Mouse (Mus musculus) frontal cortex, postnatal 25 days (tissue): Measurements from ENCODE around the gene Lhfpl5.

Experiments used
- DNase-seq, 2 experiments: peaks; one replicate each; pipeline ENCODE4 v3.0.0; 2022; ENCODE audit warnings: low spot score in 2 of 2

The Lhfpl5 gene

DNA sequence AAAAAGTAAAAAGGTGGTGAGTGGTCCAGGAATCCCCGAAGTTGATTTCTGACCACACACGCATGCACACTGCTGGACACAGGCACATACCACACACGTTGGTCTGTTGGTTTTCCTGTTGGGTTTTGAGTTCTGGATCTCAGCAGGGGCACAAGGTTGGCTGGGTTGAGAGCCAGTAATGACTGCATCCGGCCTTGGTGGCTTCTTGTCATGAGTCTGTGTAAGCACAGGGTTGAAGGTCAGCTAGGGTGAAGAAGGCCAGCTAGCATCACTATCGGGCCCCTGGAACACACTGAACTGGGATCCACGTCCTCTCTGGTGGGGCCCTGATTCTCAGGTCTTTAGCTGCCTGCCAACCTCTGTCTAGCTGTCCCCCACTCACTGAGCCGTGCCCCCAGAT lies 2.9 kb upstream of the Lhfpl5 start:
- DNase-seq, result no peak

DNA sequence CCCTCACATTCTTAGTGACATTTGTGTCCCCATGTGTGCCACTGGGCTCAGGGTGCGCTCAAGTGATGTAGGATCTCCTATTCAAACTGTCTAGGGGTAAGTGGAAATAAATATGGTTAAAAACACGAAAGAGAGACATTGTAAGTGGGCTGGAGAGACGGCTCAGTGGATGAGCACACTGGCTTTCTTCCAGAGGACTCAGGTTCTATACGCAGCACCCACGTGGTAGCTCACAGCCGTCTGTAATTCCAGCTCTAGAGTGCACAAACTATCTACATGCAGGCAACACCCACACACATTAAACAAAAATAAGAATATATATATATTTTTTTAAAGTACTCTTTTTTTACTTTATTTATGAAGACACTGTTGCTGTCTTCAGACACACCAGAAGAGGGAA lies 2.5 kb upstream of the Lhfpl5 start:
- no peak for DNase-seq

DNA sequence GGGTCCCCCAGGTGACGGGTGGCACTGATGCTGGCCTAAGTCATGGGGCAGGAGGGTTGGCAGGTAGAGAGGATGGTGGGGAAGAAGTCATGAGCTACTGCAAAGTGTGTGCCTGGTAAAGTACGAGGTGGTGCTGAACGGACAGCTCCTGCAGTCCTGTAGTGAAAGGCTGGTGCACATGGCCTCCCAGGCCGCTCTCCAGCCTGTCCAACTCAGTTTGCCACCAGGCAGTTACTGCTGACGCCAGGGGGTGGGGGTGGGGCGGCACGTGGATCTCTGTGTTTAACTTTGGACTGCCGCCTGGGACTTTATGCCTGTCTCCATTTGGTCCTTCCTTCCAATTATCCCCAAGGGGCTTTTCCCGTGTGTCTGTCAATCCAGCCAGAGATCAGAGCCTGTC lies 5.0 kb downstream of the Lhfpl5 start:
- no peak for DNase-seq

DNA sequence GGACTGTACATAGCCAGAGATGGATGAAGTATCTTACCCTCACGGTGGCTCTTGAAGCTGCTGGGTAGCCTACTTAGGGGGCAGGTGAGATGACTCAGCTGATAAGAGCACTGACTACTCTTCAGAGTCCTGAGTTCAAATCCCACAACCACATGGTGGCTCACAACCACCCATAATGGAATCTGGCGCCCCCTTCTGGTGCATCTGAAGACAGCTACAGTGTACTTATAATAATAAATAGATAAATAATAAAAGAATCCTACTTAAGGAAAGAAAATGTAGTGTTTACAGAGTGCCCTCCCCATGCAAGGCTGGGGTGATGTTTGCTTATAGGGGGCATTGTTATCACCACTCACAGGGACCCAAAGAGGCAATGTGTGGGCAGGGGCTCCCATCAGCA lies 5.6 kb downstream of the Lhfpl5 start:
- DNase-seq, result no peak

- no peak for DNase-seq
Observed at GRCm38 (mm10) chr17:28586509-28586908, 11.1 kb downstream of the Lhfpl5 start.

GRCm38 (mm10) chr17:28588591-28588990 lies 13.2 kb downstream of the Lhfpl5 start:
- DNase-seq, result no peak

GRCm38 (mm10) chr17:28590596-28590995 lies 15.2 kb downstream of the Lhfpl5 start:
- no peak for DNase-seq

DNA sequence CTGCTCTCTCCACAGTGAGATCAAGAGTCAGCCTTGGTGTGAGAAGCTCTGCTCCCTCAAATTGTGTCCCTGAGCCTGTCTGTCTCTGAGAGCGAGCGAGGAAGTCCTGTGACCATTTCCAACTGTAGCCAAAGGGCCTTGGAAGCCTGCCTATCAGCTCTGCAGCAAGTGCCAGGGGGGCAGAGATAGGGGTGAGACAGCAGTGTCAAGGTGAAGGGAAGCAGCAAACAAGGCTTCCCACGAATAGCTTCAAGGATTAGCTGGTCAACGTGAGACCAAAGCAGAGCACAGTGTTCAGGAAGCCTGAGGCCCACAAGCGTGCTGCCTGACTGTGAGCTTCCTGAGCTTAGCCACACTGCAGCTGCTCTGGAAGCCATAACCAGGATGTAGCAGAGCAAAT lies 16.0 kb downstream of the Lhfpl5 start:
- no peak for DNase-seq

- peak; percentile 44 to 70 for DNase-seq
Observed at GRCm38 (mm10) chr17:28592998-28593397, 17.6 kb downstream of the Lhfpl5 start.

GRCm38 (mm10) chr17:28593965-28594364 lies 18.5 kb downstream of the Lhfpl5 start:
- no peak for DNase-seq

DNA sequence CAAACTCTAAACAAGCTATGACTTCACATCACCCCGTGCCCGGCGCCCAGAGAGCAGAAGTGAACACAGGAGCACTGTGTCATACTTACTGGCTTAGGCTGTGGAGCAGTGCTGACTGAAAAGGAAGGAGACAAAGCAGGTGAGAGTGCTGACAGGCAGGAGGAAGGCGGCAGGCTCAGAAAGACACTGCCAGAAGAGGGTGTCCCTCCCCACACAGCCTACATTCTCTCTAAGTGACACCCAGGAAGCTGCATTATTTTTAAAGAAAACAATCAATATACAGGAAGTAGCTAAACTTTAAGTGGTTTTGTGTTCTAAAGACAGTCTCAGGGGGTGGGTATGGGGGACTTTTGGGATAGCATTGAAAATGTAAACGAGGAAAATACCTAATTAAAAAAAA lies 25.3 kb downstream of the Lhfpl5 start:
- no peak for DNase-seq

DNA sequence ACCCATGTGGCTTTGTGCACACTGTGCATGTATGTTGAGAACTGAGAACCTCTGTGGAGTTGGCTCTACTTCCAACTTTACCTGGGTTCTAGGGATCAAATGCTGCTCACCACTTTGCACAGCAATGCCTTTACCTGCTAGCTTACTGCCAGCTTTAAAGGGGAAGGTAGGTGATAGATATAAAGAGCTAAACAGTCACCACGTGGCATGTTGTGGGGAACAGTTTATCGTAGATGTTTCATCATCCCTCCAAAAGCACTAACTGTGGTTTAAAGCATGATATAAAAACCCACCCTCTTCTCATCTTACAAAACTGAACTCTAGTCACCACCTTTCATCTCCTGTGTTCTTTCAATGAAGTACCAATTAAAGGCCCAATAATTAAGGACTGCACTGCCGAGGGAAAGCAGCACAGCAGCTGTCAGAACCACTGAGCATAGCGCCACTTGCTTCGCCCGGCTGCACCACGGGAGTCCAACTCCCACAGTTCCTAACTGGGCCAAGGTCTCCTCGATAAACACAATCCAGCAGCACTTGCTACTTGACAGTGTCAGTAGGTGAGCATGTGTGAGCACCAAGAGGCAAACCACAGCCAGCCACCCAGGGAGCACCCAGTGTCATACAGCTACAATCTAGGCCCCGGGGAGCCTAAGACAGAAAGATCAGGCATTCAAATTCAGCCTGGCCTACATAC lies 26.3 kb downstream of the Lhfpl5 start:
- no peak for DNase-seq

DNA sequence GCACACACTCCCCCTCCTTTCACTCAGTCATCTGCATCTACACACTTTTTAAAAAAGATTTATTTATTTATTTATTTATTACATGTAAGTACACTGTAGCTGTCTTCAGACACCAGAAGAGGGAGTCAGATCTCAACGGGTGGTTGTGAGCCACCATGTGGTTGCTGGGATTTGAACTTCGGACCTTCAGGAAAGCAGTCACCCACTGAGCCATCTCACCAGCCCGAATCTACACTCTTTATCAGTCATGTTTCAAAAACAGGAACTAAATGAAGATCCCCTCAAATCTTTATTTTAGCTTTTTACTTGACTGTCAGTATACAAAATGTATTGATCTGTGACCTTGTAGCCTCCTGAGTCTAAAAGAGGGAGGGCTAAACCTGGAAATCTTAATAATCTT lies 34.1 kb downstream of the Lhfpl5 start:
- DNase-seq, result no peak

DNA sequence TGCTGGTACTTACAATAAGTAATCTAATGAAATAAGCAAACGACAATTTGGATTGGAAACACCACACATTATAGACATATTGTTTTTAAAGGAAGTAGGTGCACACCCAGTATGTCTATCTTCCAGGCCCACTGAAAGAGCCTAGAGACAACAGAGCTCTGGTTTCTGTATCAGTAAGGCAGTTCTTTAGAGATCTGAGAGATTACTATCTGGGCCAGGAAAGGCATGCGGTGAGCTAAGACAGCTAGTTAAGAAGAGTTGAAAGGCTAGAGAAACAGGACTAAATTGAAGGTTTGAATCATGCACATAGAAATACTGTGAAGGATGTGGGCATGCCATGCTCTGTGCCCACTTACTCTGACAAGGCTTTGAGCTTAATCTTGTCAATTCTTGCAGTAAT lies 37.2 kb downstream of the Lhfpl5 start:
- DNase-seq, result no peak

GRCm38 (mm10) chr17:28613096-28613495 lies 37.7 kb downstream of the Lhfpl5 start:
- DNase-seq, result no peak

DNA sequence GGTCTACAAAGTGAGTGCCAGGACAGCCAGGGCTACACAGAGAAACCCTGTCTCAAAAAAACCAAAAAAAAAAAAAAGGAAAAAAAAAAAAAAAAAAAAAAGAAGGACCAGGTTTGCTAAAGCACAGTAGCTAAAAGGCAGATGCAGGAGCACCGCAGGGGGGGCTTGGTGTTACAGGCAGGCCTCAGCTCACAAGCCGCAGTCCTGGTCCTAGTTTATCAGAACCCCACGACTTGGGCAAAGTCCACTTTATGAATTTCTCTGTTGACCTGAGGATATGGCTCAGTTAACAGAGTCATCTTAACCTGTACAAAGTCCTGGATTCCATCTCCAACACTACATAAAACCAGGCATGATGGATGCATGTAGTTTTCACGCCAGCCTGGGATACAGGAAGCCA lies 39.9 kb downstream of the Lhfpl5 start:
- no peak for DNase-seq

DNA sequence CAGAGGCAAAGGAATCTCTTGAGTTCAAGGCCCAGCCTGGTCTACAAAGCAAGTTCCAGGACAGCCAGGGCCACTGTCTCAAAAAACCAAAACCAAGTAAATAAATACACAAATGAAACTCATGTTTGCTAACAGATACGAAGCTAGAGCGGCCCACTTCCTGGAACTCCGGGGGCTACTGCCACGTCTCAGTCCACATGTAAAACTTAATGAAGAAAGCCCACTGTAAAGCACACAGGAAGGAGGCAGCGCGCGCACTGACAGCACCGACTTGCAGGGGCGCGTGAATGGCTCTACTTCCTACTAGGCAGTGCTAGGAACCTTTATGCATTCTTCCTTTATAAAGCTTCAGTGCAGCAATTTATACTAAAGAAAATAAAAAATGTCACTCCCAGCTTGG lies 42.2 kb downstream of the Lhfpl5 start:
- DNase-seq, result no peak

DNA sequence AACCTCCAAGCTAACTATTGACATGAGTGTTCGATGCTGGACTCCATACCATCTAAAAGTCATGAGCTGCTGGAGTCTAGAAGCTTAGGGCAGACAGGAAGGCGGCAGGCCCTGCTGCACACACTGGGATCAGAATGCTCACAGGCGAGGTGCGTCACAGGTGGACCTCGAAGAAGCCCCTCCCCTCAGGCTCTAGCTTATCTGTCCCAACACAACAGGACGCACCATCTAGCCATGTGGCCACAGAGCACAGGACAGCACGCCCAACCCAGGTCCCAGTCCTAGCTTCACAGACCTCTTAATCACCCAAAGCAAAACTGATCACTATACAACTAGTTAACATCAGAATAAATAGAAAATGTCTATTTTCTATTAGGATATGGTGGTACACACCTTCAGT lies 42.7 kb downstream of the Lhfpl5 start:
- DNase-seq, result no peak

DNA sequence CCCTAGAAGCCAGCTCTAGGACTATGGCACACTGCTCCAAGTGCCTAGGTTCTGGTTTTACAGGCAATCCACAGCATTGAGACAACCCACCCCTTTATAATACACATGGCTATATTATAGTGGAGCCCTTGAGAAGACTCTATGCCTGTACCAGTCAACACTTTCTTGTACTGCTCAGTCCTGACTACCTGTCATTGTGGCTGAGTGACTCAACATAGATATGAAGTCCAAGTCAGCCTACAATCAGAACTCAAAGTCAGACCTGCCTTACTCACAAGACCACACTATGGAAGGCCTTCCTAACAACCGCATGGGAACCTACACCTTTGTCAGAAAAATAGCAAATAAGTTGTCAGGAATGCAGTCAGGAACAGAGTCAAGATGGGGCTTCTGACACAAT lies 43.3 kb downstream of the Lhfpl5 start:
- no peak for DNase-seq

GRCm38 (mm10) chr17:28621381-28622299 lies 46.2 kb downstream of the Lhfpl5 start:
- no peak for DNase-seq

- peak; percentile 69 to 78 for DNase-seq
Observed at GRCm38 (mm10) chr17:28622300-28622759, 46.9 kb downstream of the Lhfpl5 start, which contains the start of gene Srpk1. Gene Srpk1 (minus strand): TSS chr17:28622709.

DNA sequence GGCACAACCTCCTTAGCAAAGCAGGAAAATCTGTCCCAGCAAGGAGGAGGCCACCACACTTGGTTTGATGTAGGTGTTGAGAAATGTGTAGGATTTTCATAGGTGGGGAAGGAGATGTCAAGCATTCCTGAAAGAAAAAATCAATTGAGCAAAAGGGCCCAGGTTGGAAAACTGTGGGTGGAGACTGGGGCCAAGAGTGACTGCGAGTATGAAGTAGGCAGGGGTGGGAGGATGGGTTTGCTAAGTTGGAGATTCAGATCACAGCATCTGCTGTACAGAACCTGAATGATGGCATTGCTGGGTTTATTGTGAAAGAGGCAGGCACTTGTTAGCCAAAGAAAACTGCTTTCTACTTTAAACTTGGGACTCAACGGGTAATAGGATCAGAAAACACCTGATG lies 49.4 kb downstream of the Lhfpl5 start:
- DNase-seq, result no peak

GRCm38 (mm10) chr17:28625327-28625726 lies 49.9 kb downstream of the Lhfpl5 start:
- no peak for DNase-seq
